Comparison of ENCODE assay signal across 8 mouse cellular contexts in the genomic region with DNA sequence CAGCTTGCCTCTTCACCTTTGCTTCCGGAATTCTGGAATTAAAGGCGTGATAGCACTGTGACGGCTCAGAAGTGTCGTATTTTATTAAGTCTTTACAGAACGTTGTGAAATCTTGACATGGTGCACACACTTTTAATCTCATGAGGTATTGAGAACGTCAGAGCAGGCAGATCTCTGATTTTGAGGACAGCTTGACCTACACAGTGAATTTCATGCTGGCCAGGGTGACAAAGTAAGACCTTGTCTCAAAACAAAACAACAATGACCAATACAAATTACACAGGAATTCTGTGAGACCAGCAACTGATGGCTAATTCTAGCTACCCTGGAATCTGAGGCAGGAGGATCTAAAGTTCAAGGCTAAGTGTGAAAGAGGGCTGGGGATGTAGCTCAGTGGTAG. TPM values are rescaled to one million over a fixed set of nuclear protein-coding genes. Genes with fewer than 3 reads are reported as not detected.
DNase-seq lines count a peak whose midpoint lies in the region; ATAC-seq and TF ChIP-seq lines count a peak whose summit lies in the region.

No protein-coding gene starts in this region.

- no peaks in the 10 kb centered on the region for H3K27me3 ChIP-seq in hindbrain, embryonic 10.5 days (ENCODE audit: insufficient read depth, poor library complexity, severe bottlenecking)
- no peaks in the 10 kb centered on the region for H3K27me3 ChIP-seq in hindbrain, embryonic 11.5 days (ENCODE audit: control insufficient read depth, insufficient read depth, low read length)
- no peaks in the 10 kb centered on the region for H3K27me3 ChIP-seq in embryonic facial prominence, embryonic 14.5 days (replicated peaks; ENCODE audit: control insufficient read depth, insufficient read depth, low read length)
- no peaks in the 10 kb centered on the region for H3K27me3 ChIP-seq in limb, embryonic 11.5 days (ENCODE audit: control insufficient read depth, insufficient read depth, low read length)
- no peaks in the 10 kb centered on the region for H3K27me3 ChIP-seq in midbrain, postnatal 0 days (ENCODE audit: insufficient read depth, low read length)

- H3K36me3 ChIP-seq in hindbrain, embryonic 10.5 days = peaks cover 41% of the 10 kb centered on the region
- 0 out of 2 replicates have a peak, but pooled peaks cover 5% of the 10 kb centered on the region for H3K36me3 ChIP-seq in hindbrain, embryonic 11.5 days (ENCODE audit: control insufficient read depth, insufficient read depth, low read length)
- H3K36me3 ChIP-seq in embryonic facial prominence, embryonic 14.5 days (ENCODE audit: control insufficient read depth, insufficient read depth, low read length) = peaks cover 38% of the 10 kb centered on the region
- peaks cover 12% of the 10 kb centered on the region; the same call in 1 of the 2 replicates for H3K36me3 ChIP-seq in limb, embryonic 11.5 days (ENCODE audit: control insufficient read depth, insufficient read depth, low read length)
- peaks cover 14% of the 10 kb centered on the region for H3K36me3 ChIP-seq in midbrain, postnatal 0 days (ENCODE audit: insufficient read depth, low read length)

- no peaks in the 10 kb centered on the region for H3K9me3 ChIP-seq in hindbrain, embryonic 10.5 days
- no peaks in the 10 kb centered on the region for H3K9me3 ChIP-seq in hindbrain, embryonic 11.5 days (ENCODE audit: control insufficient read depth, low read length)
- H3K9me3 ChIP-seq in embryonic facial prominence, embryonic 14.5 days (ENCODE audit: control insufficient read depth, low read length) = no peaks in the 10 kb centered on the region
- H3K9me3 ChIP-seq in limb, embryonic 11.5 days (ENCODE audit: control insufficient read depth, low read length) = no peaks in the 10 kb centered on the region
- no peaks in the 10 kb centered on the region for H3K9me3 ChIP-seq in midbrain, postnatal 0 days (ENCODE audit: low read length)

- no peak for DNase-seq in hindbrain, embryonic 10.5 days (ENCODE audit: low spot score)
- DNase-seq in hindbrain, embryonic 11.5 days (ENCODE audit: low spot score) = no peak
- no peak for DNase-seq in embryonic facial prominence, embryonic 14.5 days (ENCODE audit: low spot score)
- DNase-seq in limb, embryonic 11.5 days (ENCODE audit: low spot score) = no peak
- no peak for DNase-seq in midbrain, postnatal 0 days (ENCODE audit: low spot score)
- no peak for DNase-seq in right cerebral cortex, postnatal 10 days (ENCODE audit: low spot score in 2 of 2)
- DNase-seq in embryo, embryonic 11 days = no peak
- no peak for DNase-seq in lung, postnatal 4 days

- H3K4me1 ChIP-seq in hindbrain, embryonic 10.5 days (replicated peaks) = peaks cover 17% of the 10 kb centered on the region
- no peaks in the 10 kb centered on the region for H3K4me1 ChIP-seq in hindbrain, embryonic 11.5 days (replicated peaks; ENCODE audit: control insufficient read depth, insufficient read depth, low read length)
- peaks cover 6% of the 10 kb centered on the region for H3K4me1 ChIP-seq in embryonic facial prominence, embryonic 14.5 days (ENCODE audit: control insufficient read depth, insufficient read depth, low read length)
- peaks cover 6% of the 10 kb centered on the region; the same call in 1 of the 2 replicates for H3K4me1 ChIP-seq in limb, embryonic 11.5 days (ENCODE audit: control insufficient read depth, insufficient read depth, low read length)
- no peaks in the 10 kb centered on the region for H3K4me1 ChIP-seq in midbrain, postnatal 0 days (ENCODE audit: insufficient read depth, low read length)

- H3K4me3 ChIP-seq in hindbrain, embryonic 10.5 days = peak overlapping the region; percentile 84
- H3K4me3 ChIP-seq in hindbrain, embryonic 11.5 days (ENCODE audit: low read depth, low read length) = no peak overlapping the region
- H3K4me3 ChIP-seq in embryonic facial prominence, embryonic 14.5 days (ENCODE audit: low read depth, low read length) = peak overlapping the region; percentile 65; the same call in 1 of the 2 replicates
- H3K4me3 ChIP-seq in limb, embryonic 11.5 days (ENCODE audit: low read depth, low read length) = peak overlapping the region; percentile 51; the same call in 1 of the 2 replicates
- H3K4me3 ChIP-seq in midbrain, postnatal 0 days (ENCODE audit: low read depth, low read length) = peak overlapping the region; percentile 69; the same call in 1 of the 2 replicates

- no peak for ATAC-seq in hindbrain, embryonic 11.5 days (ENCODE audit: low FRiP score)
- no peak for ATAC-seq in embryonic facial prominence, embryonic 14.5 days (ENCODE audit: low read depth)
- no peak for ATAC-seq in limb, embryonic 11.5 days (ENCODE audit: insufficient number of reproducible peaks, low FRiP score, low TSS enrichment, low read depth)
- no peak for ATAC-seq in midbrain, postnatal 0 days (ENCODE audit: low FRiP score)

- no peak overlapping the region for H3K27ac ChIP-seq in hindbrain, embryonic 10.5 days
- H3K27ac ChIP-seq in hindbrain, embryonic 11.5 days (ENCODE audit: low read depth, low read length) = no peak overlapping the region
- no peak overlapping the region for H3K27ac ChIP-seq in embryonic facial prominence, embryonic 14.5 days (replicated peaks; ENCODE audit: low read depth, low read length)
- H3K27ac ChIP-seq in limb, embryonic 11.5 days (replicated peaks; ENCODE audit: low read depth, low read length) = no peak overlapping the region
- H3K27ac ChIP-seq in midbrain, postnatal 0 days (ENCODE audit: low read depth, low read length) = no peak overlapping the region

- WGBS in hindbrain, embryonic 10.5 days = 80% methylated on average over 6 of the region's 6 CpGs
- 74% methylated on average over 6 of the region's 6 CpGs for WGBS in hindbrain, embryonic 11.5 days
- WGBS in embryonic facial prominence, embryonic 14.5 days = 64% methylated on average over 6 of the region's 6 CpGs
- WGBS in limb, embryonic 11.5 days = 68% methylated on average over 6 of the region's 6 CpGs
- whole genome bisulfite sequencing in midbrain, postnatal 0 days = 54% methylated on average over 6 of the region's 6 CpGs

- TF ChIP-seq CTCF in midbrain, postnatal 0 days (IDR thresholded peaks at IDR 0.05) = no peak

- no peak overlapping the region for H3K9ac ChIP-seq in hindbrain, embryonic 11.5 days (ENCODE audit: low read depth, low read length)
- peak overlapping the region; percentile 72; the same call in 1 of the 2 replicates for H3K9ac ChIP-seq in embryonic facial prominence, embryonic 14.5 days (ENCODE audit: low read depth, low read length)
- no peak overlapping the region for H3K9ac ChIP-seq in limb, embryonic 11.5 days (ENCODE audit: low read length)
- H3K9ac ChIP-seq in midbrain, postnatal 0 days (replicated peaks; ENCODE audit: low read length, poor library complexity, severe bottlenecking) = peak overlapping the region; percentile 74; the same call in 1 of the 2 replicates

- no peak overlapping the region; the same call in 1 of the 2 replicates for H3K4me2 ChIP-seq in hindbrain, embryonic 11.5 days (replicated peaks; ENCODE audit: low read depth, low read length)
- peak overlapping the region; percentile 88; the same call in 1 of the 2 replicates for H3K4me2 ChIP-seq in embryonic facial prominence, embryonic 14.5 days (ENCODE audit: low read depth, low read length)
- peak overlapping the region; percentile 70 for H3K4me2 ChIP-seq in limb, embryonic 11.5 days (ENCODE audit: low read depth, severe bottlenecking)
- H3K4me2 ChIP-seq in midbrain, postnatal 0 days (ENCODE audit: low read depth, low read length, poor library complexity, severe bottlenecking) = peak overlapping the region; percentile 79

RNA-seq across cellular contexts. Expression of gene Pdp2, which starts 1.3 kb away (rescaled TPM):
- polyA plus RNA-seq in hindbrain, embryonic 10.5 days (2016; fragmentation: Nextera tagmentation; extraction: Ambion mirVana) = 12.7 and 13.3 TPM in 2 replicates
- 14.4 and 17.1 TPM in 2 replicates for polyA plus RNA-seq in hindbrain, embryonic 11.5 days (2014; fragmentation: Nextera tagmentation; extraction: Ambion mirVana)
- 8.1 and 8.2 TPM in 2 replicates for polyA plus RNA-seq in embryonic facial prominence, embryonic 14.5 days (2014; fragmentation: Nextera tagmentation; extraction: Ambion mirVana)
- polyA plus RNA-seq in limb, embryonic 11.5 days (2014; fragmentation: Nextera tagmentation; extraction: Ambion mirVana) = 16.7 and 19.0 TPM in 2 replicates
- total RNA-seq in midbrain, postnatal 0 days (2014; rRNA removed) = 12.1 and 16.0 TPM in 2 replicates
- 16.9 and 18.0 TPM in 2 replicates for polyA plus RNA-seq in midbrain, postnatal 0 days (2015; fragmentation: Nextera tagmentation; extraction: Ambion mirVana)

RNA-seq across cellular contexts. Expression of gene Cdh16, which starts 31.6 kb away (rescaled TPM):
- not detected in 2 replicates for polyA plus RNA-seq in hindbrain, embryonic 10.5 days (2016; fragmentation: Nextera tagmentation; extraction: Ambion mirVana)
- polyA plus RNA-seq in hindbrain, embryonic 11.5 days (2014; fragmentation: Nextera tagmentation; extraction: Ambion mirVana) = not detected in 2 replicates
- 1.9 and 2.1 TPM in 2 replicates for polyA plus RNA-seq in embryonic facial prominence, embryonic 14.5 days (2014; fragmentation: Nextera tagmentation; extraction: Ambion mirVana)
- not detected in 2 replicates for polyA plus RNA-seq in limb, embryonic 11.5 days (2014; fragmentation: Nextera tagmentation; extraction: Ambion mirVana)
- total RNA-seq in midbrain, postnatal 0 days (2014; rRNA removed) = not detected in 2 replicates
- polyA plus RNA-seq in midbrain, postnatal 0 days (2015; fragmentation: Nextera tagmentation; extraction: Ambion mirVana) = not detected in 2 replicates

RNA-seq across cellular contexts. Expression of gene Rrad, which starts 38.6 kb away (rescaled TPM):
- polyA plus RNA-seq in hindbrain, embryonic 10.5 days (2016; fragmentation: Nextera tagmentation; extraction: Ambion mirVana) = 1.2 and 1.5 TPM in 2 replicates
- polyA plus RNA-seq in hindbrain, embryonic 11.5 days (2014; fragmentation: Nextera tagmentation; extraction: Ambion mirVana) = 1.7 and 2.1 TPM in 2 replicates
- polyA plus RNA-seq in embryonic facial prominence, embryonic 14.5 days (2014; fragmentation: Nextera tagmentation; extraction: Ambion mirVana) = 40.5 and 54.7 TPM in 2 replicates
- polyA plus RNA-seq in limb, embryonic 11.5 days (2014; fragmentation: Nextera tagmentation; extraction: Ambion mirVana) = 6.5 and 7.6 TPM in 2 replicates
- 3.0 and 3.5 TPM in 2 replicates for total RNA-seq in midbrain, postnatal 0 days (2014; rRNA removed)
- polyA plus RNA-seq in midbrain, postnatal 0 days (2015; fragmentation: Nextera tagmentation; extraction: Ambion mirVana) = 3.3 and 3.4 TPM in 2 replicates

RNA-seq across cellular contexts. Expression of gene Ciao2b, which starts 49.2 kb away (rescaled TPM):
- 111 and 121 TPM in 2 replicates for polyA plus RNA-seq in hindbrain, embryonic 10.5 days (2016; fragmentation: Nextera tagmentation; extraction: Ambion mirVana)
- 99.6 and 103 TPM in 2 replicates for polyA plus RNA-seq in hindbrain, embryonic 11.5 days (2014; fragmentation: Nextera tagmentation; extraction: Ambion mirVana)
- polyA plus RNA-seq in embryonic facial prominence, embryonic 14.5 days (2014; fragmentation: Nextera tagmentation; extraction: Ambion mirVana) = 81.3 and 87.9 TPM in 2 replicates
- polyA plus RNA-seq in limb, embryonic 11.5 days (2014; fragmentation: Nextera tagmentation; extraction: Ambion mirVana) = 89.8 and 99.1 TPM in 2 replicates
- total RNA-seq in midbrain, postnatal 0 days (2014; rRNA removed) = 60.6 and 84.0 TPM in 2 replicates
- polyA plus RNA-seq in midbrain, postnatal 0 days (2015; fragmentation: Nextera tagmentation; extraction: Ambion mirVana) = 108 and 113 TPM in 2 replicates

RNA-seq across cellular contexts. Expression of gene Car7, which starts 58.1 kb away (rescaled TPM):
- polyA plus RNA-seq in hindbrain, embryonic 10.5 days (2016; fragmentation: Nextera tagmentation; extraction: Ambion mirVana) = 0.90 and 1.4 TPM in 2 replicates
- 0.42 and 0.52 TPM in 2 replicates for polyA plus RNA-seq in hindbrain, embryonic 11.5 days (2014; fragmentation: Nextera tagmentation; extraction: Ambion mirVana)
- polyA plus RNA-seq in embryonic facial prominence, embryonic 14.5 days (2014; fragmentation: Nextera tagmentation; extraction: Ambion mirVana) = 1.0 and 1.6 TPM in 2 replicates
- 0.57 and 0.61 TPM in 2 replicates for polyA plus RNA-seq in limb, embryonic 11.5 days (2014; fragmentation: Nextera tagmentation; extraction: Ambion mirVana)
- total RNA-seq in midbrain, postnatal 0 days (2014; rRNA removed) = 1.6 and 2.8 TPM in 2 replicates
- polyA plus RNA-seq in midbrain, postnatal 0 days (2015; fragmentation: Nextera tagmentation; extraction: Ambion mirVana) = 2.3 and 2.5 TPM in 2 replicates

Comparison
In these comparisons a context has a peak if more than half of its experiments do, and no peak if none do; other contexts are left out.
1. H3K9ac ChIP-seq: peak in embryonic facial prominence, embryonic 14.5 days (single experiment) and midbrain, postnatal 0 days (single experiment); none in hindbrain, embryonic 11.5 days (single experiment) and limb, embryonic 11.5 days (single experiment).